Mouse (Mus musculus): ENCODE results near the gene Pten.
"Not testable (repeated sequence)": the region's sequence is repeated elsewhere in the genome, so short reads cannot be mapped to it uniquely, and the experiment has no call there.

Gene Pten

DNA sequence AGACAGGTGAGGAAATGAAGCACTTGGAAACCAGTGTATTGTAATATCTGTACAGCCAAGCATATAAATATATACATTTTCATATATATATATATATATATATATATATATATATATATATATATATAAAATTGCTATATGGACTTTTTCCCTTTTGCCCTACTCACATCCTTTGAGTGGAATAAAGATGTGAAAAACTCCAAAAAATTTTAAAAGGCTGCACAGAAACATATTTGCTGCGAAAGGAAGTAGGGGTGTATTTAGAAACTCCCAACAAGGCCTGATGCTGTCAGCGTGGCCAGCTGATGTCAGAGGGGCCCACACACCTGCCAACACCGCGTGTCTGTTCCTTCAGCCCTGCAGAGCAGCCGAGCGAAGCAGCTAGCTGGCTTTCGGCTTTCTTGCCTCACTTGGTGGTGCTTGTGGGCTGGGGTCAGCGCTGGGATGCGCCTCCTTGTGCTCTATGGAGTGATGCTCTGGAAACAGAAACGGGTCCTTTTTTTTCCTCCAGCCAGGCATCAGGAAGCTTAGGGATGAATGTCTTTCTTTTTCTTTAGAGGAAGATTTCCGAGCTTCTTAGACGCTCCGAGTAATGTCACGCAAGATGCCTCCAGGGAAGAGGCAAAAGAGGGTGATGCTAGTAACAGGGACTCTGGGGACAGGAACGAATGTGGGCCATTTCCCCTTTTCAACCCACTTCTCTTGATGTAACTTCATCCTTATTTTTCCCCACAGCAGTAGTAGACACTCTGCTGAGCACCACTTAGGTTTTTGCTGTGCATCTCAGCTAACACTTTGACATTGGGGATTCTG, 2.9 kb upstream of the Pten start:
- in situ Hi-C loops (cut with MboI, MseI) = loop anchor here (10.0 kb wide), 1 partner anchor 200 kb away; no protein-coding TSS in a partner anchor

- in situ Hi-C loops (cut with MboI, MseI) = loop anchor here (5.0 to 10.0 kb wide), 3 partner anchors 43 to 472 kb away; no protein-coding TSS in a partner anchor
Measured at GRCm38 (mm10) chr19:32755104-32755791, 2.0 kb upstream of the Pten start.

- in situ Hi-C loops (cut with MboI, MseI) = loop anchor here (5.0 to 10.0 kb wide), 3 partner anchors 44 to 471 kb away; no protein-coding TSS in a partner anchor
Measured at GRCm38 (mm10) chr19:32755792-32756635, 1.3 kb upstream of the Pten start.

DNA sequence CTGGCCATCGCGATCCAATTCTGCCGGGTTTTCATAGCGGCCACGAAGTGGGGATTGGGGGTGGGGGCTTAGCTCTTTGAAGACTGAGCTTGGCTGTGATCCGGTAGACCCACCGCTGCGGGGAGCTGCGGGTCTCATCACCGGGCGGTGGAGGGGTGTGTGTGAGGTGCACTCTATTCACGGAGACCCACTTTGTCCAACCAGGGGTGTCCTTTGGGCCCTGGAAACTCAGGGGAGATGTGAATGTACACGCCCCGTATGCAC, 729 bp upstream of the Pten start:
- in situ Hi-C loops (cut with MboI, MseI) = loop anchor here (5.0 to 10.0 kb wide), 3 partner anchors 44 to 471 kb away; no protein-coding TSS in a partner anchor

- in situ Hi-C loops (cut with MboI, MseI) = loop anchor here (5.0 to 10.0 kb wide), 3 partner anchors 46 to 469 kb away; no protein-coding TSS in a partner anchor
Measured at GRCm38 (mm10) chr19:32757831-32758792, 815 bp downstream of the Pten start.

GRCm38 (mm10) chr19:32758793-32759161, 1.5 kb downstream of the Pten start:
- in situ Hi-C loops (cut with MboI, MseI) = loop anchor here (5.0 to 10.0 kb wide), 3 partner anchors 46 to 469 kb away; no protein-coding TSS in a partner anchor

DNA sequence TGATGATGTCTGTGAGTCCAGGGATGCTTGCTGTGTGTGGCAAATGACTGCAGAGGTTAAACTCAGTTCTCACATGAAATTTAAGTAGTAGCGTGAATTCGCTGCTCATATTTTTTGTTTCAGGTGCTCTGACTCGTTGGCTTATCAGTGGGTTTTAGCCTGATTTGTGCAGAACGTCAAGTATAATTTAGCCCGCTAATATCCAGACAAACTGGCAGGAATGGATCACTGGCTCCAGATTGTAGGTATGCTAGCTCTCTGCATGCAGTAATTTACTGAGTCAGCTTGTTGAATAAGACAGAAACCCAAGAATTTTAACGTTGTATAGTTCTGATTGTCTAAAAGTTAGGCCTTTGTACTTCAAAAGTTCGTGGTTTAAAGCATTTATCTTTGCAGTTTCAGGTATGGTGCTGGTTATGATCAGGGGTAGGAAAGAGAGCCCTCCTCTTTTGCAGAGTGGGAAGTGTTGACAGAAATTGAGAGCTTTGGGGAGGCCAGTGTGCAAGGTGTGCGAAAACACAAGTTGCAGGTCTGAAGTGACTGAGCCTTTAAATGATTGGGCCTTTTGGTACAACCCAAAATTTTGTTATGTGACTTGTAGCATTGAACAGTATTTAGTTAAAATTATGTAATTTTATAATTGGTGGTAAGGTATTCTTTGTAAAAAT, 2.2 kb downstream of the Pten start:
- in situ Hi-C loops (cut with MboI, MseI) = loop anchor here (5.0 to 10.0 kb wide), 3 partner anchors 47 to 468 kb away; no protein-coding TSS in a partner anchor

DNA sequence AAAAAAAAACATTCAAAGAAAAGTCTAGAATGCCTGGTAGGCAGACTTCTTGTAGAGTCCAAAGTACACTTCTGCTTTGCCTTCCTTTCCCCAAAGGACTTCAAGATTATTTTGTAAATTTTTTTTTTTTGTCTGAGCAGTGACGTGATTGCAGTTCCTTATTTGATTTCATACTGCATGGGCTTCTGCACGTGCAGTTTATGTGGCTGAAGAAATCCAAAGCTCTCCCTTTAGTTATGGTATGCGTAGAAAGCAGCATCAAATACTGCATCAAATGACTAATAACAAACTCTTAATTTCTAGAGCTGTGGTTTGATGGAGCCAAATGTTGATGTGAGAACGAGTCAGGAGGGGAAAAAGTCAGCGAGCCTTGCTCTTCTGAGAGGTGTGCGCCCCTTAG, 3.2 kb downstream of the Pten start:
- in situ Hi-C loops (cut with MboI, MseI) = no loop called here

- in situ Hi-C loops (cut with MboI, MseI) = no loop called here
Measured at GRCm38 (mm10) chr19:32761162-32761561, 3.9 kb downstream of the Pten start.

GRCm38 (mm10) chr19:32762493-32762892, 5.2 kb downstream of the Pten start:
- in situ Hi-C loops (cut with MboI, MseI) = no loop called here

DNA sequence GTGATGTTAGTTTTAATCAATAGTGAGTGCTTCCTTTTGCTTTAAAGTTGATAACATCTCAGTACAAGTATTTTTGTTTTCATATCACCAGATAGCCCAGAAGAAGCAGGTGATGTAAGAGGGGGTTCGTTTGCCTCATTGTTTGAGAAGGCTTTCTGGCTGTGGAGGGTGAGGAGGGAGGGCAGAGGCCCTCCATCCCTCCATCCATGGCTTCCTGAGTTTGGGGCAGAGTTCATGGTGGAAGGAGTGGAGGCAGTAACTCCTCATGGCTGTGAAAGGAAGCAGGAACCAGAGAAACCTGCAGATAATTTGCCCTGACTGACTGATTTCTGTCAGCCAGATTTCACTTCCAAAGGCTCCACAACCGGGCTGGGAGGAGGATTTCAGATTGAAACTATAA, 21.1 kb downstream of the Pten start:
- in situ Hi-C loops (cut with MboI, MseI) = no loop called here

- in situ Hi-C loops (cut with MboI, MseI) = no loop called here
Measured at GRCm38 (mm10) chr19:32779131-32779530, 21.8 kb downstream of the Pten start.

DNA sequence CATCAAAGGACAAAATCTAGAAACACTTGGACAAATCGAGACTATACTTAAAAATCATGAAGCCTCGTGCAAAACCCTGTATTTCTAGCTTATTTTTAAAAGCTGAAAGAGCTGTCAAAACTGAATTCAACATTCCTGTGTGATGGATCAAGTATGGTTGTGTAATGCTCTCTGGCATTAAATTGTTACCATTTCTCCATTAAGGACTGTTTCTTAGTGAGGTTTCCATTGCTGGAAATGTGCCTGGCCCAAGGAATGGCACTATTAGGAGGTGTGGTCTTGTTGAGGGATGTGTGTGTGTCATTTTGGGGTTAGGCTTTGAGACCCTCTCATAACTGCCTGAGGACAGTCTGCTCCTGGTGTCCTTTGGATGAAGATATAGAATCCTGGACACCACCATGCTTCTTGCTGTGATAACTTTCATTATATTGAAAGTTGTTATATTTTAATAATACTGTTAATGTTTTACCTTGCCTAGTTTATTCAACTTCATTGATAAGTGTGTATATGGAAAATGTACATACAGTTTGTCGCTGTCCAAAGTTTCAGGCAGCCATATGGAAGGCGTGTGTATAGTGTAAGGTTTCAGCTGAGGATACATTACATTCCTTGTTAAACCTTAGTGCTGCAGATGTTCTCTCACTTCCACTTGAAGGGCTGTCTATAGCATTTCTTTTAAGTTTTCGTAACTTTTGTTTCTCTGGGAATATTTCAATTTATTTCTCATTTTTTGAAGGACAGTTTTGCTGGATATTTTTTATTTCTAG, 24.2 kb downstream of the Pten start:
- in situ Hi-C loops (cut with MboI, MseI) = no loop called here

- in situ Hi-C loops (cut with MboI, MseI) = not testable (repeated sequence)
Measured at GRCm38 (mm10) chr19:32787388-32787787, 30.1 kb downstream of the Pten start.

DNA sequence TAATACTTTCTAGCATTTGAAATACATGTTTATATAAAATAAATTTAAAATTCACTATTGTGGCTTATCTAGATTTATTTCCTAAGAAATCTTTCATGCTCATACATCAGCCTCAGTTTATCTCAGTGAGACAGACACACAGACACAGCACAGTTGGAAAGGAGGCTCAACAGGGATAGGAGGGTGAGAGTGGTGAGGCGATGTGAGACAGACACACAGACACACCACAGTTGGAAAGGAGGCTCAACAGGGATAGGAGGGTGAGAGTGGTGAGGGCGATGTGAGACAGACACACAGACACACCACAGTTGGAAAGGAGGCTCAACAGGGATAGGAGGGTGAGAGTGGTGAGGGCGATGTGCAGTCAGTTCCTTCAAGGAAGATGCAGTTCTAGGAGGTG, 30.7 kb downstream of the Pten start:
- in situ Hi-C loops (cut with MboI, MseI) = not testable (repeated sequence)

DNA sequence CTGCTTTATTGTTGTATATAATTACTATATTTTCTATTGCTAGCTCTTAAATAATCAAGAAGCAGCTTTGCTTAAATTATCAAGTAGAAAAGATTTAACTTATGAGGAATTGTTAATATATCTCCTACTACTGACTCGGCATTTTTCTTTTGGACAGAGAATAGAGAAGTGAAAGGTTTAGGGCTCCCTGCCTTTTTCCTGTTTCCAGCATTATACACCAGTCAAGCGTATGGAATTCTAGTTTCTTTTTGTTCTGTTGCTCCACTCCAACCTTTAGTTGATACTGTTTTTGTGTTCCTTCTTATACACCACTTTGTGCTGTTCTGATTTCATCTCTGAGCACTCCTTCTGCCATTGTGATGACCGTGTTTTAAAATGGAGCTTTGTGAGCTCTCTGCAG, 32.2 kb downstream of the Pten start:
- in situ Hi-C loops (cut with MboI, MseI) = no loop called here

- in situ Hi-C loops (cut with MboI, MseI) = no loop called here
Measured at GRCm38 (mm10) chr19:32792610-32793009, 35.3 kb downstream of the Pten start.

DNA sequence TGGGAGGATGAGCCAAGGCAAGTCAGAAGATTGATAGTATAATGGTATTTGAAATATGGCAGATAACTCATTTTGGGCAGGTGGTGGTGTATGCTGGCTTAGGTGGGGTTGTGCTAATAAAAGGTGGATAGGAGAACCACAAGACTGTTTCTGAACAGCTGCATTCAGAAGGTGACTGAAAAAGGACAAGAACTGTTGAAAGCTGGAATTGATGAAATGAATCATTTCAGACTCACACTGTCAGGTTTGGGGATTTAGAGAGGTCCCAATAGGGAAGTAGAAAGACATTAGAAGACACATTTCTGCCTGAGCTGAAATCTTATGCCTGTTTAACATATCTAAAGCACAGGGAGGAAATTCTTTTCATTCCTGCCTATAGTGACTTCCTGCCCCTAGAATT, 36.6 kb downstream of the Pten start:
- in situ Hi-C loops (cut with MboI, MseI) = no loop called here

DNA sequence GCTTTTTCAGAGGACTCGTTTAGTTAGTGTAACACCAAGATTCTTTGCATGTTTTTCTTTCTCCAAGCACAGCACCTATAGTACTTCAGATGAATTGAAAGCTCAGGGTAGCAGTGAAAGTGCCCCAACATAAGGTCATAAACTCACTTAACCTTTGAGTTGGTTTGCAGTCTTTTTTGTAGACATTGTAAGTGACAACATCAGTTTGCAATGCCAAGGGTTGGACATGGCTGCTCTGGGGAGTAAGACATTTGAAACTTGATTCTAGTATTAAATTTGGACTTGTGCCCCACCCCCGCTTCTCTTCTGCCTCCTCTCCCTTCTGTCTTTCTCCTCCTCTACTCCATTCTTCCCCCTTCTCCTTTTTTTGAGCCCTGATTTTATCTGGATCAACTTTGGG, 43.3 kb downstream of the Pten start:
- in situ Hi-C loops (cut with MboI, MseI) = no loop called here
